Mouse (Mus musculus): ENCODE results near the gene Ppp2r5c. TPM values are rescaled to one million over a fixed set of nuclear protein-coding genes. Genes with fewer than 3 reads are reported as not detected.

Ppp2r5c gene
- polyA plus RNA-seq, 1 experiment from 2014 or later = 126 TPM

DNA sequence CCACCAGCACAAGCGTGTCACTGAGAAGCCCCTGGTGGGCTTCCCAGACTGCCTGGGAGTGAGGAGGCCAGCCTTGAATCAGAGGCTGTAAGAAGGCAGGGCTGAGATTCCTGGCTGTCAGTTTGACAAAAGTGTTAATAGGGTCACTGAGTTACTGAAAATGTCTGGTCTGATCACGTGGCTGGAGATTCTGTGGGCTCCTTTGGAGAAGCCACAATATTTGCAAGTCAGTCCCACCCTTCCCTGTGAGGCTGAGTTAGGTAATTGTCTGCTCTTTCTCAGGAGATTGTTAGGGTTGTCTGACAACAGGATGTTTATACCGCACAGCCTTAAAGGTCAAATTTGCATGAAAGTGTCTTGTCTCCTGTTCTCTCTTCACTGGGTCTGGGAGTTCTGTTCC, 57.9 kb downstream of the Ppp2r5c start:
- DNase-seq (ENCODE audit: low spot score) = no peak
- Histone ChIP-seq H3K36me3 (ENCODE audit: insufficient read depth, low read length) (no peaks in the 10 kb centered on the region), H3K9ac (ENCODE audit: low read depth, low read length) (no peak overlapping the region), H3K27ac (no peak overlapping the region), H3K9me3 (replicated peaks; ENCODE audit: low read length) (no peaks in the 10 kb centered on the region), H3K4me2 (ENCODE audit: low read length) (no peak overlapping the region), H3K4me3 (replicated peaks; ENCODE audit: low read depth, low read length) (no peak overlapping the region), H3K27me3 (ENCODE audit: insufficient read depth, low read length) (no peaks in the 10 kb centered on the region), H3K4me1 (replicated peaks; ENCODE audit: insufficient read depth, low read length) (peaks cover 34% of the 10 kb centered on the region)
- TF ChIP-seq CTCF (IDR thresholded peaks at IDR 0.05; ENCODE audit: low read depth) = no peak
- no peak for ATAC-seq (replicated peaks; ENCODE audit: low FRiP score, low read depth)
- 41% methylated on average over 3 of the region's 3 CpGs for WGBS

DNA sequence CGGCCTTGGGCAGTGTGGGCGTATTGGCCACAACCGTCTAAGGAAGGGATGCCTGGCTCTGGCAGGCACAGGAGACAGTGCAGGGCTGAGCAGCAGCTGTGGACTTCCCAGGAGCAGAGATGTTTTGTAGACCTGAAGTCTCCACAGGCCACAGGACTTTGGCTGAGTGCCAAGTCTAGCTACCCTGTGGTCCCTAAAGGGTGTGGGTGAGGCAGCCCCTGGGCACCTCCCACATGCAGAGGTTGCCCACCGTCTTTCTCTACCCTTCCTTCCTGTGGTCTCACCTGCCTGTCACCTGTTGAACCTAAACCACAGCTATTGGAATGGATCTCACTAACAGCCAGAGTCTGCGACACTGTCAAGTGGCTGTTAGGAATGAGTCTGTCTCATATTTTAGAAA, 59.1 kb downstream of the Ppp2r5c start:
- 58% methylated on average over 5 of the region's 5 CpGs for WGBS
- H3K9ac ChIP-seq (ENCODE audit: low read depth, low read length) = no peak overlapping the region
- ATAC-seq (replicated peaks; ENCODE audit: low FRiP score, low read depth) (no peak), DNase-seq (ENCODE audit: low spot score) (no peak)
- H3K36me3 ChIP-seq (ENCODE audit: insufficient read depth, low read length) = no peaks in the 10 kb centered on the region
- TF ChIP-seq CTCF (IDR thresholded peaks at IDR 0.05; ENCODE audit: low read depth) = no peak
- H3K27me3 ChIP-seq (ENCODE audit: insufficient read depth, low read length) = no peaks in the 10 kb centered on the region
- H3K4me2 ChIP-seq (ENCODE audit: low read length) = no peak overlapping the region
- peaks cover 32% of the 10 kb centered on the region for H3K4me1 ChIP-seq (replicated peaks; ENCODE audit: insufficient read depth, low read length)
- H3K9me3 ChIP-seq (replicated peaks; ENCODE audit: low read length) = no peaks in the 10 kb centered on the region
- no peak overlapping the region for H3K27ac ChIP-seq
- H3K4me3 ChIP-seq (replicated peaks; ENCODE audit: low read depth, low read length) = no peak overlapping the region

DNA sequence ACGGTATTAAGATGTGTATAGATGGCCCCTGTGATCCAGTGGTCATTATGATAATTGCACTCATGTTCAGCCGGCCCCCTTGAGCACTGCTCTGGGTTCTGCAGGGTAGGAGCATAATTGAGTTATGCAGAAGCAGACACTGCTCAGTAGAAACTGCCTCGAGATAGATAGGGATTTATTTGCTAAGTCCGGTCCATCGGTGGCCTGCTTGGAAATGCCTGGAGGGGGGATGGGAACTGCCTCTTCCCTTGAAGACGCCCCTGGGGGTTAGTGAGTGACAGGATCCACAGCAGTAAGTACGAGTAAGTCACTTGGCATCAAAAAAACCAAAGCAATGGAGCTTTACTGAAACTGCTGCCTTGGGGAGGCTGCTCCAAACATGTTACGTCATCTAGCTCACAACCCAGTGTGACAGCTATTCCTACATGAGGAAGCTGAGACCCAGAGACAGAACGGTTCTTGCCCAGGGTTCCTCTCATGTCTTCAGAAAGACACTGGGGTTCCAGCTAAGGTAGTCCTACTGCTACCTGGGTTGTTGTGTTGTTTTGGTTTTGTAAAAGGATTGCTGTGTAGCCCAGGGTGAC, 60.9 kb downstream of the Ppp2r5c start:
- no peaks in the 10 kb centered on the region for H3K36me3 ChIP-seq (ENCODE audit: insufficient read depth, low read length)
- H3K4me2 ChIP-seq (ENCODE audit: low read length) = no peak overlapping the region
- TF ChIP-seq CTCF (IDR thresholded peaks at IDR 0.05; ENCODE audit: low read depth) = no peak
- WGBS = 52% methylated on average over 9 of the region's 9 CpGs
- peaks cover 28% of the 10 kb centered on the region for H3K4me1 ChIP-seq (replicated peaks; ENCODE audit: insufficient read depth, low read length)
- no peak for ATAC-seq (replicated peaks; ENCODE audit: low FRiP score, low read depth)
- DNase-seq (ENCODE audit: low spot score) = no peak
- H3K4me3 ChIP-seq (replicated peaks; ENCODE audit: low read depth, low read length) = no peak overlapping the region
- no peak overlapping the region for H3K27ac ChIP-seq
- no peaks in the 10 kb centered on the region for H3K9me3 ChIP-seq (replicated peaks; ENCODE audit: low read length)
- H3K27me3 ChIP-seq (ENCODE audit: insufficient read depth, low read length) = no peaks in the 10 kb centered on the region
- H3K9ac ChIP-seq (ENCODE audit: low read depth, low read length) = no peak overlapping the region

DNA sequence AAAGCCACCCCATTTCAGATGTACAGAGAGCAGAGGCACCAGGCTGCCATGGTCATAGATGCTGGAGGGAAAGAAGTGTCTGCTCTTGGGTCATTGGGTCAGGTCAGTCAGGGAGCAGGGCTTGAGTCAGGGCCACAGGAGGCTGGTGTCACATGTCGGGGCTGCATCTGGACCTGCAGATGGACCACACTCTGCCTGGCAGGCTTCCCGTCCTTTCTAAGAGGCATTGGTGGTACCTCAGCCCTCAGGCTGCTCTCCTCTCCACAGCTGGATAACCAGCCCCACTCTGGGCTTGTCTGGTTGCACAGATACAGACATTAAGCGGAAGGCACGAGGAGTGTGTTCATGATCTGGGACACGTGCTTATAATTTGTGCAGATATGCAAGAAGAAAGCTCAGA, 61.8 kb downstream of the Ppp2r5c start:
- no peak for TF ChIP-seq CTCF (IDR thresholded peaks at IDR 0.05; ENCODE audit: low read depth)
- no peak overlapping the region for H3K27ac ChIP-seq
- H3K36me3 ChIP-seq (ENCODE audit: insufficient read depth, low read length) = no peaks in the 10 kb centered on the region
- H3K9me3 ChIP-seq (replicated peaks; ENCODE audit: low read length) = no peaks in the 10 kb centered on the region
- no peak overlapping the region for H3K4me2 ChIP-seq (ENCODE audit: low read length)
- WGBS = 58% methylated on average over 5 of the region's 5 CpGs
- no peak overlapping the region for H3K9ac ChIP-seq (ENCODE audit: low read depth, low read length)
- H3K27me3 ChIP-seq (ENCODE audit: insufficient read depth, low read length) = no peaks in the 10 kb centered on the region
- H3K4me3 ChIP-seq (replicated peaks; ENCODE audit: low read depth, low read length) = no peak overlapping the region
- ATAC-seq (replicated peaks; ENCODE audit: low FRiP score, low read depth) (no peak), DNase-seq (ENCODE audit: low spot score) (no peak)
- peaks cover 24% of the 10 kb centered on the region for H3K4me1 ChIP-seq (replicated peaks; ENCODE audit: insufficient read depth, low read length)

DNA sequence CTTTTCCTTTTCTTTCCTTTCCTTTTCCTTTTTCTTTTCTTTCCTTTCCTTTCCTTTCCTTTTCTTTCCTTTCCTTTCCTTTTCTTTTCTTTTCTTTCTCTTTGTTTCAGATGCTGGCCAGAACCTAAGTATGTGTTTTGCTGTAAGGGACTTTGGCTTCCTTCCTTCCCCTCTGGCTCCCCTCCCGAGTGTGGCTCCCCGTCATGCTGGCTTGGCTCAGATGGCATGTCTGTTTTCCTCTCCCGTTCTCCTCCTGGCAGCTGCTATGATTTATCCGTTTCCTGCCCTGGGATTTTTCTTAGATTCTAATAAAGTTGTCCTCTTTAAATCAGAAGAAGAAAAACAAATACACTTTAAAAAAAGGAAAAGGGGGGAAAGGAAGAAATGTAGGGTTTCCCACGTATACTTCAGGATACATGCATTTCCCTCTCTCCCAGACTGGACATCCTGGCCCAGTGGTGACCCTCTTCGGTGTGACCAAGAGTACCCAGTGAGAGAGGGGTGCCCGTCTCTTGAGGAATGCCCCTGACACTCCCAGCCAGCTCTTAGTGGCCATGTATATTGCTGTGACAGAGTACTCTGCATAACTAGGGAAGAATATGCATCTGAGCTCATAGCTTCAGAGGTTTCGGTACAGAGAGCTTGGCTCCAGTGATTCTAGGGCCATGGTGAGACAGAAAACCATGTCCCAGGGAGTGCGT, 63.4 kb downstream of the Ppp2r5c start:
- peak overlapping the region; percentile 25; the same call in 1 of the 2 replicates for H3K4me2 ChIP-seq (ENCODE audit: low read length)
- H3K27ac ChIP-seq = peak overlapping the region; percentile 76
- H3K36me3 ChIP-seq (ENCODE audit: insufficient read depth, low read length) = no peaks in the 10 kb centered on the region
- H3K9ac ChIP-seq (ENCODE audit: low read depth, low read length) = no peak overlapping the region
- ATAC-seq (replicated peaks; ENCODE audit: low FRiP score, low read depth) (no peak), DNase-seq (ENCODE audit: low spot score) (peak; percentile 80)
- 39% methylated on average over 9 of the region's 9 CpGs for WGBS
- no peaks in the 10 kb centered on the region for H3K9me3 ChIP-seq (replicated peaks; ENCODE audit: low read length)
- no peak overlapping the region for H3K4me3 ChIP-seq (replicated peaks; ENCODE audit: low read depth, low read length)
- H3K27me3 ChIP-seq (ENCODE audit: insufficient read depth, low read length) = no peaks in the 10 kb centered on the region
- TF ChIP-seq CTCF (IDR thresholded peaks at IDR 0.05; ENCODE audit: low read depth) = no peak
- H3K4me1 ChIP-seq (replicated peaks; ENCODE audit: insufficient read depth, low read length) = peaks cover 12% of the 10 kb centered on the region

DNA sequence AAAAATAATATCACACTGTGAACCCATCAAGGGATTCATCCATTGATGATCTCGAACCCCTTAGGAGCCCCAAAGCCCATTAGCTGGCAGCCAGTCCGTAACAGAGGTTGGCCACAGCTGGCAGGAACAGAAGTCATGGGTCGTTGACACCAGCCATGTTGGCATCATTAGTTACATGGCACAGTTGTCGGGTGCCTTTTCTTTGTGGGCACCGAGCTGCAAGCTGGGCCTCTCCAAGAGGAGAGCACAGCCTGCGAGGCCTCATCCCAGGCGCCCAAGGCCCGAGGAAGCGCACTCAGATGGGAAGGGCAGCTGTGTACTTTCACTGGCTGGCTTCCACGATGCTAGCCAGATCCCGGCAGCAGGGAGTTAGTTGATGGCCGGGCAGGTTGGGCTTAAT, 64.3 kb downstream of the Ppp2r5c start:
- ATAC-seq (replicated peaks; ENCODE audit: low FRiP score, low read depth) (no peak), DNase-seq (ENCODE audit: low spot score) (no peak)
- Histone ChIP-seq H3K27me3 (ENCODE audit: insufficient read depth, low read length) (no peaks in the 10 kb centered on the region), H3K4me1 (replicated peaks; ENCODE audit: insufficient read depth, low read length) (peaks cover 17% of the 10 kb centered on the region), H3K36me3 (ENCODE audit: insufficient read depth, low read length) (no peaks in the 10 kb centered on the region), H3K27ac (no peak overlapping the region; the same call in 1 of the 2 replicates), H3K4me3 (replicated peaks; ENCODE audit: low read depth, low read length) (no peak overlapping the region), H3K9me3 (replicated peaks; ENCODE audit: low read length) (no peaks in the 10 kb centered on the region), H3K9ac (ENCODE audit: low read depth, low read length) (no peak overlapping the region), H3K4me2 (ENCODE audit: low read length) (no peak overlapping the region)
- 54% methylated on average over 12 of the region's 12 CpGs for WGBS
- no peak for TF ChIP-seq CTCF (IDR thresholded peaks at IDR 0.05; ENCODE audit: low read depth)
